Mouse (Mus musculus) heart, postnatal 14 days (tissue): ENCODE measurements around the gene 4632433K11Rik. TPM values are rescaled to one million over a fixed set of nuclear protein-coding genes. Genes with fewer than 3 reads are reported as not detected.
"Not testable (repeated sequence)": the region's sequence is repeated elsewhere in the genome, so short reads cannot be mapped to it uniquely, and the experiment has no call there.

Experiments used
- DNase-seq, 2 experiments: peaks; one replicate each; pipeline ENCODE4 v3.0.0; 2021 to 2022
- intact Hi-C: fragments of 180-260 bp; cut with DNase I; formaldehyde crosslinking; loops from one replicate; pipeline ENCODE4 v1.15.1; 2025
- total RNA-seq, 2 experiments: library from RNA; stranded (reverse); gene quantifications; 2 replicates each; pipeline ENCODE4 v1.2.3; 2021

4632433K11Rik gene
- total RNA-seq, 2 experiments from 2014 or later: not detected

DNA sequence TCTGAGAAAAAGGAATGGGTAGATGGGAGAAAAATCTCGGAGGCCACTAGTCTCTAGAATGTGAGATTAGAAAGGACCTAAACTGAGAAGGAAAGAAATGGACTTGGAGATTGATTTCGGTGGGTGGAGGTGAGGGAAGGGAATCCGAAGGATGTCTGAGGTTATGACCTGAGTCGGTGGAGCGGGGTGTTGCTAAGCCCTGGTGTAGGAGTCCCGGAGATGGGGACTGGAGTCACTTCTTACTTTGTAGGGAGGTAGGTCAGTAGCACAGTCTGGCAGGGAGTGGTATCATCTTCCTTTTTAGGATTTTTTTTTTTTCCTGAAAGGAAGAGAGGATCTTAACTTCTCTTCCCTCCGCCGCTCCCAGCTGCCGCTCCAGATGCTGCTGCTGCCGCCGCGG is 18.5 kb downstream of the 4632433K11Rik start:
- intact Hi-C loops: loop anchor here (10.0 kb wide), 1 partner anchor 498 kb away; no protein-coding TSS in a partner anchor

GRCm38 (mm10) chr7:5052931-5053343 is 19.0 kb downstream of the 4632433K11Rik start:
- DNase-seq: no peak

More for the DNA sequence above, 18.5 kb downstream of the 4632433K11Rik start:
- no peak for DNase-seq

DNA sequence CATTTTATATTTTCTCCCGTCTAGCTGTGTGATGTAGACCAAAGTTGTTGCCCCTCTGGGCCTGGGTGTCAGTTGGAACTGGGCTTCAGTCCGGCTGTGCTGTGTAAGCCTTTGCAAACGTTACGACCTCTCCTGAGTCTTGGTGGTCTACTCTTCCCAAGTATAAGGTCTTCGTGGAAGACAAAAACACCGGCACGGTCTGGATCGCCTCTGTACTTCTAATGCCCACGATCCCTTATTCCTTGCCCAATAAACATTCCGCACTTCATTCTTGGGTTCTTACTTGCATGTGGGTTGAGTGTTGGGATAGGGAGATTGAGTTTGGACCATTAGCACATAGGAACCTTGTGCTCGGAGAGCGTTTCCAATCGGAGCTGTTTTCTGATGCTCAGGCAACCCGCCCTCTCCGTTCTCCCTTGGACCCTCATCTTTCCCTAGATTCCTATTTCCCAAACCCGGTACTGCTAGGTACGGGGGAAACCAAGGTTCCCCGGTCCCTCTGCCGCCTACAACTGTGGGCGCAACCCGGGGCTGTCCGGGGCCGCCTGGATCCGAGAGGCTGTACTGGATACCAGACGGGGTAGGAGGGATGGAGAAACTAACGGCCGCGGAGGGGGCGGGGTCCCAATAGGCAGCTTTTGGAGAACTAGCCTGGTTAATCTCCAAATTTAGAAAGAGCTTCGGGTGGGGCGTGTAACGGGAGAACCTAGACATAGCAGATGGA is 19.7 kb downstream of the 4632433K11Rik start:
- DNase-seq: no peak
- intact Hi-C loops: loop anchor here (10.0 kb wide), 1 partner anchor 499 kb away; no protein-coding TSS in a partner anchor

More at GRCm38 (mm10) chr7:5052931-5053343, 19.0 kb downstream of the 4632433K11Rik start:
- intact Hi-C loops: loop anchor here (10.0 kb wide), 1 partner anchor 498 kb away; no protein-coding TSS in a partner anchor

DNA sequence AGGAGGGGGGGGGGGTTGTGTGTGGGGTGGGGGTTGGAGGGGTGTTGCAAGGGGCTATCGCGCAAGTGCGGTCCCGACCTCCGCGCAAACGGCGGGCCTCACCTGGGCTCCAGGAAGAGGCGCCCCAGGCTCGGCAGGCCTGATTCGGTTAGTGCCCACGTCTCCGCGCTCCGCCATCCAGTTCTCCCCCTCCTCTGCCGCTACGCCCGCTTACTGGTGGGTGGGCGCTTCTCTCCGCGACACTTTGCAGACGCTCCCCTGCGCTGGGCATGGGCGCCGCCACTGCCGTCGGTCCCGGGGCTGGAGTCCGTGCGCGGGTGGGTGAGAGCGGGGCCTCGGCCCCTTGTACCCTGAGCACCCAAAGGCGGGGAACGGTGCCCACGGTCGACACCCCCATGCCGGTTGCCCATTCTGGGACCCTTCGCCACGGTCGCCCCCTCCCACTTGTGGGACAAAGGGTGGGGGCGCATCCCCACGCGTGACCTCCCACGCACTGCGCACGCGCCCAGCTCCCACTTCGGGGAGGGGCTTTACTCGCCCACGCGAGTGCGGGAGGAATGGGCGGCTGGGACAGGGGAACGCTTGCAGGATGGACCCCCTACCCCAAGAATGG is 22.8 kb downstream of the 4632433K11Rik start:
- DNase-seq: no peak
- intact Hi-C loops: loop anchor here (10.0 kb wide), 1 partner anchor 502 kb away; no protein-coding TSS in a partner anchor

GRCm38 (mm10) chr7:5057381-5057780 is 23.5 kb downstream of the 4632433K11Rik start:
- intact Hi-C loops: loop anchor here (10.0 kb wide), 1 partner anchor 503 kb away; no protein-coding TSS in a partner anchor
- no peak for DNase-seq

DNA sequence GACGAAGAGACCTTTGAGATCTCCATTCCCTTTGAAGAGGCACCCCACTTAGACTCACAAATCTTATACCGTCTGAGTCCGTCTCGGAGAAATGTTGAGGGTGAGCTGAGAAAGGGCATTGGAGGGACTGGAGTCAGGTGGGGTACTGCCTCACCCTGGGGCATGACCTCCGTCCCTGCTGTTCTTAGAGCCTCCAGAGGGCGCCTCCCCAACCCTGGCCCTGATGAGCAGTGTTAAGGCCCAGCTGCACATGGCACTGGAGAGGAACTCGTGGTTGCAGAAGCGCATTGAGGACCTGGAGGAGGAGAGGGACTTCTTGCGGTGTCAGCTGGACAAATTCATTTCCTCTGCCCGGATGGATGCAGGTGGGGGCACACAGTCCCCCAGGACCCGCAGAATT is 23.9 kb downstream of the 4632433K11Rik start:
- no peak for DNase-seq
- intact Hi-C loops: loop anchor here (10.0 kb wide), 1 partner anchor 503 kb away; no protein-coding TSS in a partner anchor

DNA sequence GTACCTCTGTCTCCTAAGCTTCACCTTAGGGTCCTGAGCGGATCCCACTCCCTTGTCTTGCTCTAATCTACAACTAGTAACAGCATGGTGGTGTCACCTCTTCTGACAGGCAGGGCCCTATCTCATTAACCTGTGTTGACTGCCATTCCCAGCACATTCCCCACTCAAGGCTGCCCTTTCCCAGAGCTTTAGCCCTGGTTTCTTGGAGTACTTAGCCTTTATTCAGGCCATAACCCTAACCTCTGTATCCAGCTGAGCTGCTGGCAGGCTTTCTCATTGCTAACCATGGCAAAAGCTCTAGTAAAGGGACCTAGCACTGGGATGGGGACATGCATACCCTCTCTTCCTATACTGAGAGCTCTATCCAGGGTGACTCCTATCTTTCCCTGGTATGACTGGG is 24.7 kb downstream of the 4632433K11Rik start:
- no peak for DNase-seq

DNA sequence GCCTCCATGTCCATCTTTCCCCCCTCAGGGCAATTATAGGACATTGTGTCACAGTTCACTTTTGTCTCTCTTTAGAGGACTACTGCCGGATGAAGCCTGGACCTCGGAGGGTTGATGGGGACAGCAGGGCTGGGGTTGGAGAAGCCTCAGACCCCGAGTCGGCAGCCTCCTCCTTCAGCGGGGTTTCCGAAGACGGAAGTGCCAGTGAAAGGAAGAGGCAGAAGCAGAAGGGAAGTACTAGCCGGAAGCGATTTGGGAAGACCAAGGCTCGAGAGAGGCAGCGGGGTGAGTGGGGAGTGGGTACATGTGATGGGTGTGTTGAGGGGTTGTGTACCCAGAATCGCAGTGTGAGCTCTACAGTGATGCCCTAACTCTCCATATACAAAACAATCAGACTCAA is 25.5 kb downstream of the 4632433K11Rik start:
- no peak for DNase-seq
- intact Hi-C loops: loop anchor here (10.0 kb wide), 1 partner anchor 505 kb away; no protein-coding TSS in a partner anchor

More for the DNA sequence above, 24.7 kb downstream of the 4632433K11Rik start:
- intact Hi-C loops: loop anchor here (10.0 kb wide), 1 partner anchor 504 kb away; no protein-coding TSS in a partner anchor

DNA sequence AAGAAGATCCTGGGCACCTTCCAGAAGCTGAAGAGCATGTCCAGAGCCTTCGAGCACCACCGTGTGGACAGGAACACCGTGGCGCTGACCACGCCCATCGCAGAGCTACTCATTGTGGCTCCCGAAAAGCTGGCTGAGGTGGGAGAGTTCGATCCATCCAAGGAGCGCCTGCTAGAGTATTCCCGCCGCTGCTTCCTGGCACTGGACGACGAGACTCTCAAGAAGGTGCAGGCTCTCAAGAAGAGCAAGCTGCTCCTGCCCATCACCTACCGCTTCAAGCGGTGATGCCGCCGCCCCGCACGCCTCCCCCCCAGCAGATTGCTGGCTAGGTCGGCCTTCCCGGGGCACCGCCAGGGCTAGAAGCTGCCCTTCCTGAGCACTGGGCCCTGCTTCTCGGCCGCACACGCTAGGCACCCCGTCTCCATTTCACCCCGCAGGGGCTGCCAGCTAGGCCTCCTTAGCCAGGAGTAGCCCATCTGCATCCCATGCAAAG is 26.4 kb downstream of the 4632433K11Rik start:
- peak; percentile 75 to 82 for DNase-seq
- intact Hi-C loops: loop anchor here (2.0 kb wide), 2 partner anchors 45 to 65 kb away; partner anchors contain the start of genes Fiz1, Gm44973, Rasl2-9 and Zfp524

- DNase-seq: peak; percentile 97 to 99
- intact Hi-C loops: loop anchor here (2.0 kb wide), 2 partner anchors 46 to 64 kb away; partner anchors contain the start of genes Fiz1, Gm44973, Rasl2-9 and Zfp524
These were observed 27.2 kb downstream of the 4632433K11Rik start for GRCm38 (mm10) chr7:5060944-5061773.

- intact Hi-C loops: loop anchor here (2.0 kb wide), 3 partner anchors 19 to 63 kb away; partner anchors contain the start of genes Epn1, Fiz1, Gm44973 and Rasl2-9
- peak; percentile 95 to 96 for DNase-seq
These were observed 27.9 kb downstream of the 4632433K11Rik start, which contains the start of gene U2af2 for GRCm38 (mm10) chr7:5061774-5062359. Gene U2af2 (plus strand): TSS chr7:5062143.

DNA sequence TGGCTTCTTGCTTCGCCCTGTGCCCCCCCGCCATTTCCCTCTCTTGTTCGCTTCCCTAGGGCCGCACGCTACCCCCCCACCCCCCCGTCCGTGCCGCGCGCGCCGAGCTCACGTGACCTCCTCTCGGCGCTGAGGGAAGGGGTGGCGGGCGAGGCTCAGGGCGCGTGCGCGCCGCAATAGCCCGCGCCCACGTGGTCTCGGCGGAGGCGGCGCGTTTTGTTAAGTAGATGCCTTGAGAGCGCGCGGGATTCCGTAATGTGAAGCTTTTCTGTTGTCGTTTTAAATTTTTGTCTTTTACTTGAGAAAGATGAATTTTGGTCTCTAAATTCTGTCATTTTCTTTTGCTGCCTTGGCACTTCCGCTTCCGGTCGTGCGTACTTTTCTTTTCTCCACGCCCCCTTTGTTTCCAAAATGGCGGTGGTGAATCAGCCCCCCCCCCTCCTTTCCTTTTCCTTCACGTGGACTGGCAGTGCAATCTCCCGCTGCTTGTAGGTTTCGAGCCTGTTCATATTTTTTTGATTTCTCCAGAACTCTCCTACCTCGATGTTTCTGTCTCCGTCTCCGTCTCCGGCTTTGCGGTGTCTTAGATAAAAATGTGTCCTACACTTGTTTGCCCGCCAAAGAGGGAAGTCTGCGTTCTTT is 28.6 kb downstream of the 4632433K11Rik start:
- peak in 1 of 2 experiments; percentile 72 for DNase-seq
- intact Hi-C loops: loop anchor here (2.0 kb wide), 1 partner anchor 18 kb away; the partner anchor contains the start of gene Epn1

GRCm38 (mm10) chr7:5064886-5065285 is 31.0 kb downstream of the 4632433K11Rik start:
- DNase-seq: no peak
- intact Hi-C loops: no loop called here

GRCm38 (mm10) chr7:5073586-5073985 is 39.7 kb downstream of the 4632433K11Rik start:
- DNase-seq: no peak
- intact Hi-C loops: no loop called here

GRCm38 (mm10) chr7:5074984-5075383 is 41.1 kb downstream of the 4632433K11Rik start:
- no peak for DNase-seq
- intact Hi-C loops: no loop called here

- intact Hi-C loops: no loop called here
- no peak for DNase-seq
These were observed 43.0 kb downstream of the 4632433K11Rik start for GRCm38 (mm10) chr7:5076931-5077330.

- not testable (repeated sequence) for DNase-seq
- intact Hi-C loops: loop anchor here (2.0 to 10.0 kb wide), 4 partner anchors 17 to 1075 kb away; partner anchors contain the start of genes U2af2 and Zfp787
These were observed 45.6 kb downstream of the 4632433K11Rik start for GRCm38 (mm10) chr7:5079365-5080009.
